Mouse (Mus musculus): ENCODE results near the gene Marcksl1. TPM values are rescaled to one million over a fixed set of nuclear protein-coding genes. Genes with fewer than 3 reads are reported as not detected.

Marcksl1 gene
- total RNA-seq, 2 experiments from 2014 or later = 53.0 to 56.9 TPM

DNA sequence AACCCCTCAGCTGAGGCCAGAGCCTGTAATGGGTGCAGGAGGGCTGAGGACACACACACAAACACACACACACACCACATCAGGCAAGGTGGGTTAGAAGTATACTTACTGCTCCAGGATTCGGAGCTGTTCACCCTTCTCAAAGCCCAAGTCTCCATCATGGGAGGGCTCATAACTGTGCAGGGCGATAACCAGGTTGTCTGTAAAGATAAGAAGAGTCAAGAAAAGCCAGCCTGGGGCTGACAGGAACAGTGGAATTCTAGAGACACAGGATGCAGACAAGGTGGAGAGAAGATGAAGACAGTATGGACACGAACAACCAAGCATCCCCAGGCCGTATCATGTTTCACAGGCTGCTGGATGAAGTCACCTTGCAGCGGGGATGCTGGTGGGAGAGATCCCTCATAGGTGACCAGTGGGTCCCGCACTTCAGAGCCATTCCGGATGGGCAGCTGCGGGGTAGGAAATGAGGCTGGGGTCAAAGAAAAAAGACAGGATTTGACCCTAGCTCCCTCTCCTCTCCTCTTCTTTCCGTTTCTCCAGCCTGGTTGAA lies 44.0 kb downstream of the Marcksl1 start:
- DNase-seq = no peak

DNA sequence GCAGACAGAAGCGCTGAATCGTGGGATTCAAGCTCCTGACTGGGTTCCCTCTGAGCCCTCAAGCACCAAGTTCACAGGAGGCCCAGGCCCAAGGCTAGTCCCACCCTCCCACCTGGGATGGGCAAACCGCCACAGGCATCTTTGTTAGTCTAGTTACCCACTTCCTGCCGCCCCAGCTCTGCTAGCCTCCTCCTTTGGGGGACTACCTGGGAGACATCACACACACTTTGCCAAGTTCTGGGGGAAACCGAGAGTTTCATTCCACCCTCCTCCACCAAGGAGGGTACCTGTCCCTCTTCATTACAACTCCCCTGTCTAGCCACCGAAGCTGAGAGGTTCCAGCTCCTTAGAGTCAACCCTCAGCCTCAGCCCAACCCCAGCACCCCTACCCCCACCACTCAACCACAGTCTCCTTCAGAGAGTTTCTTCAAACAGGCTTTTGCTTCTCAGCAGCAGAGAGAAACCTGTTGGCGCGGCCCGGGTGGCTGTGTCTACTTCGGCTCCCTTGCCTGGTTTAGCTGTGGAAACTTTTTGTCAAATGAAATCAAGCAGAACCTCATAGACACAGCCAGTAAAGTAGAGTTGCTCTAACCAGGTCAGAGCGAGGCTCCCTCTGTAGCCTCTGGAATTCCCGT lies 45.1 kb downstream of the Marcksl1 start:
- no peak for DNase-seq

- no peak for DNase-seq
Observed at GRCm38 (mm10) chr4:129561184-129561583, 47.8 kb downstream of the Marcksl1 start.

DNA sequence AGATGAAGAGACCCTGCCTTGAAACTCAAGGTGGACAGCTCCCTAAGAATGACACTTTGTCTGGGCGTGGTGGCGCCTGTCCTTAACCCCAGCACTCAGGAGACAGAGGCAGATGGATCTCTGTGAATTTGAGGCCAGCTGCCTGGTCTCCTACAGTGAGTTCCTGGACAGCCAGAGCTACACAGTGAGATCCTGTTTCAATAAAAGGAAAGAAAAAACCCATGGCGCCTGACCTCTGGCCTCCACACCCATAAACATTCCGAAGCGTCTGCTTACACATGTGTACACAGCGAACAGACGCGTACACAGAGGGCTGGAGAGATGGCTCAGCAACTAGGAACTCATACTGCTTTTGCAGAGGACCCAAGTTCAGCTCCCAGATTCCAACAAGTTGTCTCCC lies 50.3 kb downstream of the Marcksl1 start:
- no peak for DNase-seq

DNA sequence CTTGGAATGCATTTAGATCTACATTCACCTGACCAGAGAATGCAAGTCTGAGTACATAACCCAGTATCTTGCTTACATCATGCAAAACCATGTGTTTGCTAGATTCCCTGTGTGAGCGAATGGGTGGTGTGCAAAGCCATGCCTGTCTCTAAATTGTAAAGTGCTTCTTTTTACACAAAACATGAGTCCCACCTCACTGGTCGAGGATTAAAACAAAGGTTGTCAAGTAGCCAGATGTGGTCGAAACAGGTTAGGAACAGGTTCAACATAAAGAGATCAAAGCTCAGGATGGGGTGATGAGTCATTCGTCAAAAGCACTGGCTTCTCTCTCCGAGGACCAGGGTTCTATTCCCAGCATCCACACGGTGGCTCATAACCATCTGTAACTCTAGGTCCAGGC lies 51.8 kb downstream of the Marcksl1 start:
- DNase-seq = no peak

Small RNA genes within 50 kb of the gene (microRNA-seq; reads per million reads assigned to microRNA genes)
- gene Mir8119 = not detected

Other genes starting within 250 kb of the Marcksl1 start
- under 1 TPM; 0.56 to 0.86 TPM for gene Sync, start 226.0 kb upstream of the Marcksl1 start, total RNA-seq (2021)
- gene Rbbp4, start 178.2 kb upstream of the Marcksl1 start, total RNA-seq (2021) = 100 to 1,000 TPM; 147 TPM
- gene Zbtb8os, start 177.9 kb upstream of the Marcksl1 start, total RNA-seq (2021) = 10 to 100 TPM; 47.3 to 61.4 TPM
- 1 to 10 TPM; 6.1 to 9.8 TPM for gene Zbtb8a, start 135.5 kb upstream of the Marcksl1 start, total RNA-seq (2021)
- gene Zbtb8b, start 72.7 kb upstream of the Marcksl1 start, total RNA-seq (2021) = under 1 TPM; 0.10 to 0.13 TPM
- 10 to 100 TPM; 58.1 to 69.5 TPM for gene Bsdc1, start 52.0 kb upstream of the Marcksl1 start, total RNA-seq (2021)
- gene Tssk3, start 22.6 kb upstream of the Marcksl1 start, total RNA-seq (2021) = not detected
- gene Fam229a, start 22.4 kb upstream of the Marcksl1 start, total RNA-seq (2021) = not detected
- 10 to 100 TPM; 49.2 to 59.8 TPM for gene Hdac1, start 29.1 kb downstream of the Marcksl1 start, total RNA-seq (2021)
- 1 to 10 TPM; 2.7 to 5.2 TPM for gene Lck, start 60.1 kb downstream of the Marcksl1 start, total RNA-seq (2021)
- gene Fam167b, start 65.0 kb downstream of the Marcksl1 start, total RNA-seq (2021) = 10 to 100 TPM; 41.9 to 46.2 TPM
- 100 to 1,000 TPM; 187 to 192 TPM for gene Eif3i, start 87.1 kb downstream of the Marcksl1 start, total RNA-seq (2021)
- 10 to 100 TPM; 93.0 to 96.7 TPM for gene Tmem234, start 87.1 kb downstream of the Marcksl1 start, total RNA-seq (2021)
- 1 to 10 TPM in 1 of 2 experiments, under 1 TPM in 1; 0.73 to 2.6 TPM for gene Dcdc2b, start 100.7 kb downstream of the Marcksl1 start, total RNA-seq (2021)
- 10 to 100 TPM; 26.2 to 28.0 TPM for gene Iqcc, start 105.5 kb downstream of the Marcksl1 start, total RNA-seq (2021)
- gene Ccdc28b, start 110.4 kb downstream of the Marcksl1 start, total RNA-seq (2021) = 10 to 100 TPM; 32.8 to 34.2 TPM
- gene Txlna, start 127.5 kb downstream of the Marcksl1 start, total RNA-seq (2021) = 10 to 100 TPM; 61.0 to 69.8 TPM
- 10 to 100 TPM; 88.8 to 97.9 TPM for gene Kpna6, start 159.2 kb downstream of the Marcksl1 start, total RNA-seq (2021)
- gene Tmem39b, start 183.3 kb downstream of the Marcksl1 start, total RNA-seq (2021) = 10 to 100 TPM; 11.0 to 13.3 TPM
- 10 to 100 TPM; 66.0 to 83.9 TPM for gene Khdrbs1, start 228.7 kb downstream of the Marcksl1 start, total RNA-seq (2021)

Data from adrenal gland, postnatal 36 days (tissue).